Mouse (Mus musculus) liver, embryonic 15.5 days (tissue): ENCODE measurements around the gene Nanog. TPM values are rescaled to one million over a fixed set of nuclear protein-coding genes. Genes with fewer than 3 reads are reported as not detected.

Experiments used
- ATAC-seq: fragments of 200-750 bp; cut with Nextera tagmentation; 2 replicates; pipeline ENCODE4 v1.8.0; 2017; ENCODE audit warnings: moderate number of reproducible peaks, mild to moderate bottlenecking, moderate library complexity; ENCODE audit not compliant: insufficient read depth
- H3K27ac ChIP-seq: fragments of 300-500 bp; sonication (generic); replicated peaks from 2 replicates; pipeline ENCODE4 v1.5.1; 2015; ENCODE audit warnings: mild to moderate bottlenecking, inconsistent platforms
- H3K27me3 ChIP-seq: fragments of 300-500 bp; sonication (generic); 2 replicates; pipeline ENCODE4 v1.6.1; 2015; ENCODE audit warnings: mild to moderate bottlenecking, inconsistent platforms
- H3K36me3 ChIP-seq: fragments of 300-500 bp; sonication (generic); replicated peaks from 2 replicates; pipeline ENCODE4 v1.6.1; 2015; ENCODE audit warnings: moderate library complexity, mild to moderate bottlenecking, inconsistent platforms
- H3K4me1 ChIP-seq: fragments of 300-500 bp; sonication (generic); replicated peaks from 2 replicates; pipeline ENCODE4 v1.6.1; 2015; ENCODE audit warnings: inconsistent platforms
- H3K4me2 ChIP-seq: fragments of 300-500 bp; sonication (generic); 2 replicates; pipeline ENCODE4 v1.6.1; 2015; ENCODE audit warnings: moderate library complexity, mild to moderate bottlenecking, inconsistent platforms
- H3K4me3 ChIP-seq: fragments of 300-500 bp; sonication (generic); replicated peaks from 2 replicates; pipeline ENCODE4 v1.5.1; 2015; ENCODE audit warnings: mild to moderate bottlenecking, inconsistent platforms
- H3K9ac ChIP-seq: fragments of 300-500 bp; sonication (generic); 2 replicates; pipeline ENCODE4 v1.6.1; 2015; ENCODE audit warnings: moderate library complexity, mild to moderate bottlenecking, inconsistent platforms
- H3K9me3 ChIP-seq: fragments of 300-500 bp; sonication (generic); replicated peaks from 2 replicates; pipeline ENCODE4 v1.6.1; 2016; ENCODE audit warnings: inconsistent platforms
- WGBS: fragments of 180-500 bp; shearing (Covaris S2); methylation state at CpG from one replicate; pipeline ENCODE4 v1.1.7; 2015; ENCODE audit warnings: mixed read lengths; ENCODE audit not compliant: insufficient replicate concordance; 5-methylcytosine and 5-hydroxymethylcytosine counted together
- polyA plus RNA-seq: library from polyadenylated mRNA; unstranded; fragments of >200 nt; fragmentation: Nextera tagmentation; extraction: Ambion mirVana; gene quantifications from 2 replicates; pipeline ENCODE4 v1.2.1, GENCODE M21; 2015

Gene Nanog
- polyA plus RNA-seq, 1 experiment from 2014 or later, result not detected

DNA sequence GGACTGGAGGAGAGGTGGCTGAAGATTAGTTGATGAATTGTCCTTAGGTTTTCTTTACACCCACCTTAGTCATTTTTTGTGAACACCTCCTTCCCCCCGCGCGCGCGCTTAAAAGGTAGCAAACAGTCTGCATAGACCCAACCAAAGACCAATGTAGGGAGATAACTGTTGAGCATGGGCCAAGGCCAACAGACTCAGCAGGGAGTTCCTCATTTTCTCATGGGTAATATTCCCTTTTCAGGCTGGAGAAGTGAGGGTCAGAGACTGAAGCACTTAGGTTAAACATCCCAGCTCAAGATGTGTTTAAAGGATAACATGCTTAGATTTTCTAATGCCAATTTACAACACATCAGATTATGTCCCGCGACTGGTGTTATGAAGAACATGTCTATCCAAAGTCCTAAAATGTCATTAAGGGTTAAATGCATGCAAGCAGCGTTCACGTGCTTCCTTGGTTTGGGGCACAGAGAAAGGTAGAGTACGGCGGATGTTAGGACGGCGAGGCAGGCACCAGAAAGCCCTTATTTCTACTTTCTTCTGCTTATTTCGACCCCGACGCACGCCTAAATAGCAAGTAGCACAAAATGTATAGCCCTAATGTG is 56.7 kb downstream of the Nanog start:
- no peak for ATAC-seq
- Histone ChIP-seq H3K4me3 (peak overlapping the region; percentile 61), H3K9ac (peak overlapping the region; percentile 38; the same call in 1 of the 2 replicates), H3K9me3 (no peaks in the 10 kb centered on the region), H3K4me1 (peaks cover 66% of the 10 kb centered on the region), H3K27ac (peak overlapping the region; percentile 79), H3K27me3 (peaks cover 7% of the 10 kb centered on the region), H3K4me2 (peak overlapping the region; percentile 94), H3K36me3 (no peaks in the 10 kb centered on the region)
- 26% methylated on average over 17 of the region's 17 CpGs for WGBS

Other genes starting within 250 kb of the Nanog start
- 0.26 and 0.41 TPM in 2 replicates for gene Rimklb, start 208.7 kb upstream of the Nanog start, polyA plus RNA-seq
- 0.84 and 0.86 TPM in 2 replicates for gene Mfap5, start 201.6 kb upstream of the Nanog start, polyA plus RNA-seq
- not detected in 2 replicates for gene Aicda, start 153.7 kb upstream of the Nanog start, polyA plus RNA-seq
- 4.6 and 5.2 TPM in 2 replicates for gene Apobec1, start 105.0 kb upstream of the Nanog start, polyA plus RNA-seq
- 1.2 and 1.6 TPM in 2 replicates for gene Gdf3, start 97.4 kb upstream of the Nanog start, polyA plus RNA-seq
- not detected in 2 replicates for gene Dppa3, start 81.1 kb upstream of the Nanog start, polyA plus RNA-seq
- gene Slc2a3, start 94.2 kb downstream of the Nanog start, polyA plus RNA-seq, result 11.8 and 13.8 TPM in 2 replicates
- 1.3 and 1.5 TPM in 2 replicates for gene Foxj2, start 112.4 kb downstream of the Nanog start, polyA plus RNA-seq
- 1.0 TPM in 2 replicates for gene C3ar1, start 148.7 kb downstream of the Nanog start, polyA plus RNA-seq
- gene Necap1, start 167.0 kb downstream of the Nanog start, polyA plus RNA-seq, result 24.2 and 25.8 TPM in 2 replicates
- 6.0 and 6.2 TPM in 2 replicates for gene Clec4a1, start 214.4 kb downstream of the Nanog start, polyA plus RNA-seq
- 7.0 and 7.6 TPM in 2 replicates for gene Clec4a3, start 245.0 kb downstream of the Nanog start, polyA plus RNA-seq